Mouse (Mus musculus): ENCODE measurements around the gene Scmh1.
A peak's percentile ranks its signal among the peaks of the same experiment; 100 is the strongest.
"Not testable (repeated sequence)": the region's sequence is repeated elsewhere in the genome, so short reads cannot be mapped to it uniquely, and the experiment has no call there.

Scmh1 gene

DNA sequence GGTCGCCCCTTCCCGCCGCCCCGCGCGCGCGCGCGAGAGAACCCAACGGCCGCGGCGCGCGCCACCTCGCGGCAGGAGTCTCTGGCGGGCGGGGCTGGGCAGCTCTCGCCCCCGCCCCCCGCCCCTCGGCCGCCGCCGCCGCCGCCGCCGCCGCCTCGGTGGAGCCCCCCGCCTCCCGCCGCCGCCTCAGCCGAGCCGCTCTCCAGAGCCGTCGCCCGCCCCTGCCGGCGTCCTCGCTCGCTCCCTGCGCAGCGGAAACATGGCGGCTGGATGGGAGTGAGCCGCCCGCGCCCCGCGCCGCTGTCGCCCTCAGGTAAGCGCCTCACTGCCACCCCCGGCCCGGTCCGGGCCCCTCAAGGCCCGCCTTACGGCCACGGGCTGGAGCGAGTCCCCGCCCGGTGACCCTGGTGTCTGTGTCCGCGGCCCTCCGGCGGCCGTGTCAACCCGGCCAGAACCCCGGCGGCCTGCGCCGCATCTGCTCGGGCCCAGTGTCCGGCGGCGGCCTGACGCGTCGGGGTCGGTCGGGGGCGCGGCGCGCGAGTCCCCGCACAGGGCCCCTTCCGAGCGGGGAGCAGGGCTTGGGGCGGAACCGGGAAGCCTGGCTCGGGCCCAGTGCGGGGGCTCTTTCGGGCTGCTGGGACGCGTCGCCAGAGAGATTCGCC, at the start of gene Scmh1:
Gene Scmh1 (plus strand): TSS at position 138 of the 662 bp plus-strand sequence.
- DNase-seq (ENCODE audit: extremely low spot score) = peak; percentile 79

DNA sequence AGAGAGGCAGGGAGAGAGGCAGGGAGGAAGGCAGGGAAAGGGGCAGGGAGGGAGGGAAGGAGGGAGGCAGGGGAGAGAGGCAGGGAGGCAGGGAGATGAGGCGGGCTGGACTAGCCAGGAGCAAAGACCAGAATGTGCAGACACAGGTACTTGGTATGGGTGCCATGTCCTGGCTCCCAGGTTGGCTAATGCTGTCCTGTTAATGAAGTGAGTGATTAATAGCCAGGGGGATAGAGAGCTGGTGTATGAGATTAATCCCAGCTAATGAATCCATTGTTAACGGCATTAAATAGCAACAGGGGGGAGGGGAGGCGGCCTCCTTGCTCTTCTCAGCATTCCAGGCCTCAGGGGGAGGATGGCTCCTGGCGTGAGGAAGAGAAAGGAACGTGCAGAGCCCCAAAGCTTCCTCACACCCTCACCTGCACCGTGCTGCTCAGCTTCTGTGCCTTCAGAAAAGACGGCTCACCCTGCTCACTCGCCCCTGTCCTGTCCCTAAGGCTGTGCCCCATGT, 45.0 kb upstream of the Scmh1 start:
- DNase-seq (ENCODE audit: extremely low spot score) = no peak

DNA sequence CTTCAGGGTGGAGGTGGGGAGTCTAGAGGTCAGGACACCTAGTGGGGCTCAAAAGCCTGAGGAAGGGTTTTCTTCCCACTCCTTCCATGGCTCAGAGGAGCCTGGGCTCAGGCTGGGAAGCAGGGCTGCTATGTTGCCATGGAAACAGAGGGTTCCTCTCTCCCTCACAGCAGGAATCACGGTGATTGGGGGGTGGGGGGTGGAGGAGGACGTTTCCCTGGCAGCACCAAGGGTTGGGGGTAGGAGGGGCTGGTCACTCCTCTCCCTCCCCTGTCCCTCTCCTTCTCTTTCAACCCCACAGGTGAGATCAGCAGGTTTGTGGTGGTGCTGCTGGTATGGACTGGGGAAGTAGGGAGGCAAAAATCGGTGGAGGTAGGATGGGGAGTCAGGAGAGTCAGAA, 40.4 kb upstream of the Scmh1 start:
- DNase-seq (ENCODE audit: extremely low spot score) = peak; percentile 14

- no peak for DNase-seq (ENCODE audit: extremely low spot score)
Measured at GRCm38 (mm10) chr4:120365456-120365855, 39.6 kb upstream of the Scmh1 start.

- no peak for DNase-seq (ENCODE audit: extremely low spot score)
Measured at GRCm38 (mm10) chr4:120368031-120368430, 37.0 kb upstream of the Scmh1 start.

GRCm38 (mm10) chr4:120368663-120369062, 36.4 kb upstream of the Scmh1 start:
- peak; percentile 57 for DNase-seq (ENCODE audit: extremely low spot score)

DNA sequence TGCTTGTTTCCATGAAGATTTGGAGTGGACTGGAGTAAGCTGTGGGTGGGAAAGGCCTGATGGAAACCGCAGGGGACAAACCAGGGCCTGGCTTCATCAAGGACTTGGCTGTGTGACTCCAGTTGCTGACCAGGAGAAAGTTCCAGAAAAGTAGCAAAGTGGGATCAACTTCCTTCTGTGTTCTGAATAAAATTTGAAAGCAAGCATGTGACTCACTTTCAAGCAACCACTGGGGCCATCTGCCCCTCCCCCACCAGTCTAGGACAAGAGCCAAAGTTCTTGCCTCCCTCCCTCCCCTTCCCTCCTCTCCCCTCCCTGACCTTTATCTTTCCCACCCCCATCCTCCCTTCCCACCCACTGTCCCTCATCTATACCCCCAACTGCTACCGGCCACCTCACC, 35.9 kb upstream of the Scmh1 start:
- no peak for DNase-seq (ENCODE audit: extremely low spot score)

GRCm38 (mm10) chr4:120369861-120370366, 35.2 kb upstream of the Scmh1 start:
- no peak for DNase-seq (ENCODE audit: extremely low spot score)

DNA sequence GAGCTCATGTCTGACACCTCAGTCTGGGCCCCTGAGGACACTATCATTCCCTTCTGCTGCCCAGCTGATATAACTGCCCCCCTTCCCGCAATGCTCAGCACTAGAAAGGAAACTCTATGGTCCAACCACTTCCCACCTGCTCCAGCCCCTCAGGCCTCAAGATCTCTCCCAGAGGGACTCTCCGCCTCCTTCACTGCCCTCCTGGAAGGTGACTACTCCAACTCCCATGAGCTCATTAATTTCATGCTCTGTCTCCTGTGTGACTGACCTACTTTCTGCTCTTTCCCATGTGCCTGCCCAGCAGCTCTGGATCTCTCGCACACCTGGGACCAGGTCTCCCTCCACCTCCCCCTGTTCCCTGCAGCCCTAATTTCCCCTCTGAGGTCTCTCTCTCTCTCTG, 32.2 kb upstream of the Scmh1 start:
- no peak for DNase-seq (ENCODE audit: extremely low spot score)

GRCm38 (mm10) chr4:120373813-120374212, 31.3 kb upstream of the Scmh1 start:
- DNase-seq (ENCODE audit: extremely low spot score) = no peak

DNA sequence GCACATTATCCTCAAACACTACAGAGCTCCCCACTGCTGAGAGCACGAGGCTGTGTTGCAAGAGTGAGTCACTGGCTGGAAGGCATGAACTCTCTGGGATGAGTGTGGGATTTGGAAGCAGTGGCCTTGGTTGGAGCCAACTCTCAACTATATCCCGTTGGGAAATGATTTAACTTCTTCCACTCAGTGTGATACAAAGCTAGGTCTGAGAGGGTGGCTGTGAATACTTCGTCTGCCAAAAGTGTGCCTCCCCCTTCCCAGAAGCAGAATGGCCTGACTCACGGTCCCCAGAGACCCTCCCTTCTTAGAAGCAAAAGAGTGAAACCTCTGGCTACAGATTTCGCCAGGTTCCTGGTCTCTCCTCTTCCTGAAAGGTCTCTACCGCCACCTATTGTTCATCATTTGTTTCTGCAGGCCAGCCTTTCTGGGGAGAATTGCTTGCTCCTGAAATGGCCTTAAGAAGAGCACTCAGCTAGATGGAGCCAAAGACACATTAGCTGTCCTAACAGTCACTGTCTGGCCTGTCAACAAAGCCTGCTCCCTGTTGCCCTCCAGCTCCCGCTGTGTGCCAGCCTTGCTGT, 24.2 kb upstream of the Scmh1 start:
- DNase-seq (ENCODE audit: extremely low spot score) = peak; percentile 78

DNA sequence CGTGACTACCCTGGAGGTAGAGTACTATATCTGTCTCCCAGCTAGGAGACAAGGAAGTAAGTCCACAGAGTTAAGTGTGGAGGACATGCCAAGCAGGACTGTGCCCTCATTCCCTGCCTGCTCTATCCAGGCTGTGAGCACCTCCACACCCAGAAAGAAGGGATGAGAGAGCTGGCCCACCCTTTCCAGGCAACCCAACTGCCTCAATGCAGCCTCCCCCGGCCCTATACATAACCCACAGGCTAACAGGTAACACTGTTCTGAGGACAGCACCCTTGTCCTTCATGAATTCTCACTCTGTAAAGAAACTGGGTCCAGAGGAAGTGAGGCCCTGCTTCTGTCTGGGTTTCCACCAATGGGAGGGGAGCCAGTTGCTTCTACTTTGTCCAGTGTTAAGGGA, 19.6 kb upstream of the Scmh1 start:
- no peak for DNase-seq (ENCODE audit: extremely low spot score)

DNA sequence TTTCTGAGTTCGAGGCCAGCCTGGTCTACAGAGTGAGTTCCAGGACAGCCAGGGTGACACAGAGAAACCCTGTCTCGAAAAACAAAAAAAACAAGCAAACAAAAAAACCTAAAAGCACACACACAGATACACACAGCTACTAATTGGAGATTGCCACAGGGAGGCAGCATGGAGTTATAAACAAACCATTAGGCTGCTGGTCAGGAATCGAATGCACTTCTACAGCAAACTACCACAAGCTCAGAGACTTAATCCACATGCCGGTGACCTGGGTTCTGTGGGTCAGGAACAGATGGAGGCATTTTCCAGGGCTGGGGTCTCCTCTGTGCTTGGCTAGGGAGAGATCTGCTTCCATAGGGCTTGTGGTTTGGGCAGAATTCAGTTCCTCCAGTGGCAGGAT, 17.6 kb upstream of the Scmh1 start:
- DNase-seq (ENCODE audit: extremely low spot score) = peak; percentile 28

- no peak for DNase-seq (ENCODE audit: extremely low spot score)
Measured at GRCm38 (mm10) chr4:120387968-120388367, 17.1 kb upstream of the Scmh1 start.

GRCm38 (mm10) chr4:120388998-120389542, 16.0 kb upstream of the Scmh1 start:
- DNase-seq (ENCODE audit: extremely low spot score) = no peak

DNA sequence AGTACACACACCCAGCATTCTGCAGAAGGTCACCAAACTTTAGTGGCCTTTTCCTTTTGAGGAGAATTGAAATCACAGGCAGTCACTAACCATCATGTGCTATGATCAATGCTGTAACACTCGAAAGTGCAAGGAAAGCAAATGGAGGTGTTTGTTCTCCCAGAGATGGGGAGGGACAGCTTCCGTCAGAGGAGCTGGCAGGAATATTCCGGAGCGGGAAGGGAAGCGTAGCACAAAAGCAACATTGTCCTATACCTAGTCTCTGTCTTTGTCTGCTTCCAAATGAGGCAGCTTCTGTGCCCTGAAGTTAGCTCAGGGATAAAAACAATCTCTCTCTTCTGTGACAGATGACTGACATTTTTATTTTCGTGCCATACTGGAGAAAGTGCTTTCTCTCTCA, 15.5 kb upstream of the Scmh1 start:
- DNase-seq (ENCODE audit: extremely low spot score) = no peak

DNA sequence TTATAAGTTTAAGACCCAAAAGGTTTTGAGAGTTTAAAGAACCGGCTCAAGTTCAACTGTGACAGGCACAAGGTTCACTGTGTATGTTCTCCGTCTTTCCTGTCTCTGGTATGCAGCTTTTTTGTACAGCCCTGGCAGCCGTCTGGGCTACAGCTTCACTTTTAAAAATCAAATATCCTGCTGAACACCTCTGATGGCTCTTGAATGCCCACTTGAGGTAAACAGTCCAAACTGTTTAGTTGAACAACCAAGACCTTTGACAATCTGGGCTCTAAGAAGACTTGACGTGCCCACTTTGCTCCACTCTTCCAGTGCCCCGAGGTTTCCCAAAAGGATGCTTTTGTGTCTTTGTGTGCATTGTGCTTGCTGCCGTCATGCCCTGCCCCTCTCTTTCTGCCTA, 13.5 kb upstream of the Scmh1 start:
- no peak for DNase-seq (ENCODE audit: extremely low spot score)

DNA sequence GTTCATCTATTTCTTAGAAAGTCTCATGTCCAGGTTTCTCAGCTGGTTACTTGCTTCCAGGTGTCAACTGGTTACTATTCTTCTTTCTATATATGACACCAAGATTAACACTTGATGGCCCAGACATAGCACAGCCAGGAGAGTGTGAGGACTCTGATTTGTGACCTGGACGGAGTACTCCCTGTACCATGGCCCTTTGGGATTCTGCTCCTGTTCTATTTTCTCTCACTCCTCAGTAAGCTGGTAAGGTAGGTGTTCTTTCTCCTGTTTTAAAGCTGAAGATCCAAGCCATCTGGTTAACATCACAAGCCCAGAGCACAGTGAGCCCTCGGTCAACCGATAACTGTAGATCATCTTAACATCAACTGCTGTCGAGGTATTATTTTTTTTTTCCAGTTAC, 12.7 kb upstream of the Scmh1 start:
- DNase-seq (ENCODE audit: extremely low spot score) = no peak

DNA sequence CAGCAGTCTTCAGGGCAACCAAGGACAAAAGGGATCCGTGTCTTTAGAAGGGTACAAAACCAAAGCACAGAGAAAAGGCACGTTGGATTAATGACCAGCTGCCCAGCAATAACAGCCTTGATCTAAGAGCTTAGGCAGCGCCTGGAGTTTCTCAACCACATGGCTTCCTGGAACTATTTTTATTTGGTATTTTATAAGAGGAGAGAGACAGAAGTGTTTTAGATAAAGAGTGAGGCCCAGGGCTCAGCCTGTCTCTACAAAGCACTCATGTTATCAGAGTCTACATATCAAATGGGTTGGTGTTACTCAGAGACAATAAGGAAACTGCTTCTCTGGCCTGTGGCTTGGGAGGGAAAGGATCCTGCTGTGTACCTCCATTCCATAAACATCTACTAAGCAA, 12.3 kb upstream of the Scmh1 start:
- no peak for DNase-seq (ENCODE audit: extremely low spot score)

- DNase-seq (ENCODE audit: extremely low spot score) = no peak
Measured at GRCm38 (mm10) chr4:120400251-120400650, 4.8 kb upstream of the Scmh1 start.

- not testable (repeated sequence) for DNase-seq (ENCODE audit: extremely low spot score)
Measured at GRCm38 (mm10) chr4:120402105-120402504, 3.0 kb upstream of the Scmh1 start.

DNA sequence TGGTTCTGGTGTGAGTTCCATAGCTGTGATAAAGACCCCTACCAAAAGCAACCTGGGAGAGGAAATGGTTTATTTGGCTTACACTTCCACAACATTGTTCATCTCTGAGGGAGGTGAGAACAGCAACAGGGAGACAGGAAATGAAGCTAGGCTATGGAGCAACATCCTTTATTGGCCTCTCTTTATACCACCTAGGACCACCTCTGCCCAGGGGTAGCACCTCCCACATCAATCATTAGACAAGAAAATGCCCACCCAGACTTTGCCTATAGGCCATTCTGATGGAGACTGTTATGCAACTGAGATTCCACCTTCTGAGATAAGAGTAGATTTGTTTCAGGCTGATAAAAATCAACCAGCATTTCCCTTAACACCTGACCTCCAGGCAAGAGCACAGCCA, 834 bp upstream of the Scmh1 start:
- DNase-seq (ENCODE audit: extremely low spot score) = no peak

GRCm38 (mm10) chr4:120404778-120405143, 320 bp upstream of the Scmh1 start:
- no peak for DNase-seq (ENCODE audit: extremely low spot score)

Data from embryo, embryonic 9.5 days (tissue).